Mouse (Mus musculus) ES-Bruce4 (cell line): ENCODE measurements around the gene Mmp13.

Source experiments
- CTCF ChIP-seq: IDR thresholded peaks from one replicate; pipeline ENCODE4 v1.8.1; 2011; ENCODE audit warnings: low read depth, low read length
- EP300 ChIP-seq: IDR thresholded peaks from 2 replicates; pipeline ENCODE4 v1.6.1; 2011; ENCODE audit warnings: low read depth, low read length; ENCODE audit not compliant: insufficient read depth

DNA sequence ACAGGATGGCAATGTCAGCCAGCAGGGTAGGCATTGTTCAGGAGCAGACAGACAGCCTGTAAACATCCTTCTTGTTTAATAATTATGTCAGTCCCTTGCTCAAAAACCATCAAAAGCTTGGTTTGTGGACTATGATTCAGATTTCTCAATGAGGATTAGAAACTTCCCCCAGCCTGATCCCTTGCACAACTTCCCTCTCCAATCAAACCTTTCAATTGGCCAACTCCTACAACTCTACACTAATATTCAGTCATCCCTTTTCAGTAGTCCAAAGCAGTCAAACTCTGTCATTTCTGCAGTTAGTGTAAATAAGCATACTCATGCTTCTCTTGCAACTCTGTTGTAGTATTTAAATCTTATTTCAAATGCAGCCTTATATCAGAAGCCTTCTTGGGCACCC, 59.5 kb downstream of the Mmp13 start:
- no peak for TF ChIP-seq EP300
- no peak for TF ChIP-seq CTCF
